8 mouse cellular contexts compared by ENCODE assay signal in the genomic region with DNA sequence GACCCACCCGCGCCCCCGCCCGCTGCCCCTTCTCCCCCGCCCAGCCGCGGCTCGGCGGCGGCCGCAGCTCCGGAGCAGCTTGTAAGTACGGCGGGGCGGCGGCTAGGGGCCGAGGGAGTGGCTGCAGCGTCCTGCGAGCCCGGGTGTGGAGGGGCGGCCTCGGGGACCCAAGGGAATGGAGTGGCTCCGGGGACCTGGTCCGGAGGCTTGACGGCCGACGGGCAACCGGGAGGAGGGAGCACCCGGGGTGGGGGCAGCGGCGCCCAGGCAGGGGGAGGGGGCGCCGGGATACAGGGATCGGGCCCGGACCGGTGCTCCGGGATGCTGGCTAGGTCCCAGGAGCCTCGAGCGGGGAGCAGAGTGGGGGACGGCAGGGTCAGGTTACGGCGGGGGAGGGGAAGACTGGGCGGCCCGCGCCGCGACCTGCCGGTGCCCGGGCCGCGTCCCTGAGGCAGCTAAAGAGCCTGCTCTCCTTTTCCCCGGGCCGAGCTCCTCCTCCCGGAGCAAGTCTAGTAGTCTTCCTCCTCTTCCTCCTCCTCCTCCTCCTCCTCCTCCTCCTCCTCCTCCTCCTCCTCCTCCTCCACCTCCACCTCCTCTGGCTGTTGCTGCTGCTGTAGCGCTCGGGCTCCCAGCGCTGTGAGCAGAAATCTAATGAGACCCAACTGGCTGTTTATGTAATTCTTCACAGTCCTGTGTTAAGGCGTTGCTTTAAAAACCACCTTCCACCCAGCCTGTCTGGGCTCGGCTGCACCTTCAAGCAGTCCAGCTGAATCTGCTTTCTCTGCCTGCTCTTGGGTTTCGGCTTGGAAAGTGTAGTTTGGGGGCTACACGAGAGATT. TPM values are rescaled to one million over a fixed set of nuclear protein-coding genes. Genes with fewer than 3 reads are reported as not detected.
A peak's percentile ranks its signal among the peaks of the same experiment; 100 is the strongest.
DNase-seq lines count a peak whose midpoint lies in the region; ATAC-seq lines count a peak whose summit lies in the region.

No protein-coding gene starts in this region.

- under 1% methylated on average over 36 of the region's 61 CpGs for WGBS in hindbrain, embryonic 11.5 days

- no peaks in the 10 kb centered on the region for H3K27me3 ChIP-seq in hindbrain, embryonic 11.5 days (ENCODE audit: control insufficient read depth, insufficient read depth, low read length)

- H3K4me1 ChIP-seq in hindbrain, embryonic 11.5 days (replicated peaks; ENCODE audit: control insufficient read depth, insufficient read depth, low read length): peaks cover 4% of the 10 kb centered on the region

- H3K9ac ChIP-seq in hindbrain, embryonic 11.5 days (ENCODE audit: low read depth, low read length): peak overlapping the region; percentile 98

- no peaks in the 10 kb centered on the region for H3K9me3 ChIP-seq in hindbrain, embryonic 11.5 days (ENCODE audit: control insufficient read depth, low read length)

- H3K36me3 ChIP-seq in hindbrain, embryonic 11.5 days (ENCODE audit: control insufficient read depth, insufficient read depth, low read length): peaks cover 6% of the 10 kb centered on the region; the same call in 1 of the 2 replicates

- peak overlapping the region; percentile 96 for H3K4me3 ChIP-seq in hindbrain, embryonic 11.5 days (ENCODE audit: low read depth, low read length)

- peak overlapping the region; percentile 98 for H3K27ac ChIP-seq in hindbrain, embryonic 11.5 days (ENCODE audit: low read depth, low read length)

- peak overlapping the region; percentile 67 for H3K4me2 ChIP-seq in hindbrain, embryonic 11.5 days (replicated peaks; ENCODE audit: low read depth, low read length)

- peak; percentile 34 for ATAC-seq in hindbrain, embryonic 11.5 days (ENCODE audit: low FRiP score)

- peak; percentile 72 for DNase-seq in MN1 (ENCODE audit: low spot score)
- DNase-seq in cerebellum, adult 9-10 months: peak; percentile 83
- DNase-seq in forelimb bud, embryonic 11.5 days (ENCODE audit: low read depth, low spot score): peak; percentile 58
- peak; percentile 75 for DNase-seq in hindbrain, embryonic 11.5 days (ENCODE audit: low spot score)
- DNase-seq in layer of hippocampus, postnatal 25 days (ENCODE audit: extremely low spot score in 1 of 2, low spot score in 1 of 2): peak; percentile 50 to 57
- DNase-seq in lung, postnatal 36 days: peak; percentile 70
- DNase-seq in right cerebral cortex, postnatal 10 days (ENCODE audit: low spot score in 2 of 2): peak; percentile 74
- peak; percentile 58 to 69 for DNase-seq in urinary bladder, postnatal 36 days (ENCODE audit: low spot score in 2 of 2)

RNA-seq across cellular contexts. Expression of gene Tob1, which starts 0.6 kb away (rescaled TPM):
- polyA plus RNA-seq in hindbrain, embryonic 11.5 days (2014; fragmentation: Nextera tagmentation; extraction: Ambion mirVana): 36.7 and 38.9 TPM in 2 replicates
- total RNA-seq in layer of hippocampus, postnatal 25 days (2021): 10 to 100 TPM; 41.8 to 42.4 TPM

RNA-seq across cellular contexts. Expression of gene Wfikkn2, which starts 33.9 kb away (rescaled TPM):
- 0.95 and 1.8 TPM in 2 replicates for polyA plus RNA-seq in hindbrain, embryonic 11.5 days (2014; fragmentation: Nextera tagmentation; extraction: Ambion mirVana)
- under 1 TPM; 0.44 to 0.70 TPM for total RNA-seq in layer of hippocampus, postnatal 25 days (2021)

Comparison
In these comparisons a context has a peak if more than half of its experiments do, and no peak if none do; other contexts are left out.
1. Peak in every context shown above with its lines: DNase-seq, ATAC-seq, H3K4me3 ChIP-seq and H3K27ac ChIP-seq.